ENCODE assay signal across 12 mouse cellular contexts in genomic region chr19:58011636-58012035, GRCm38 (mm10).
"Had no signal": no experiment of that assay in that cellular context is flagged by ENCODE, and none has a peak within 500 bp of the region (broad histone marks: within the 10 kb centered on the region; RNA-seq: fewer than 3 reads in every experiment).

No protein-coding gene starts in this region.

- DNase-seq: left cerebral cortex, postnatal 4 days; liver; liver, embryonic 13.5 days; liver, postnatal 0 days; lung, adult 18-20 months; lung, adult 2 months; lung, embryonic 14.5 days; lung, postnatal 10 days; lung, postnatal 14 days; lung, postnatal 36 days; lung, postnatal 4 days; midbrain, embryonic 14.5 days had no signal
